Mouse (Mus musculus): ENCODE measurements around the gene Eif3l. TPM values are rescaled to one million over a fixed set of nuclear protein-coding genes. Genes with fewer than 3 reads are reported as not detected.

Gene Eif3l
- total RNA-seq, 2 experiments from 2014 or later: 46.6 to 52.6 TPM

- no peak for DNase-seq
- intact Hi-C loops (cut with DNase I): no loop called here
Observed at GRCm38 (mm10) chr15:79044837-79045236, 30.1 kb upstream of the Eif3l start.

DNA sequence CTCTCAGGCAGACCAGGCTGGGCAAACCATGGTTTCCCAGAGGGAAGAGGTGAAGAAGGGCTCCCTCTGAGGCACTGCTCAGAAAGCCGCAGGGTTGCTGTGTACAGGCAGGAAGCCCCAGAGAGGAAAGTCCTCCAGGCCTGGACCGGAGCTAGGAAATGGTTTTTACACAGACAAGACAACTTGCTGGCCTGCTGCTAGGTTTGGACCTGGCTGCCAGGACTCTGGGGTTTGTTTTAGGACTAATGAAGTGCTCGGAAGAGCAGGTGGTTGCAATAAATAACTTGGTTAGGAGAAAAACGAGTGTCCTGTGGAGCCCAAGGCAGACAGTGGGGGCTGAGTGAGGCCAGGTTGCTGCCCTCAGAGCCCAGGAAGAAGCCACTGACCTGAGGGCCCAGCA, 26.8 kb upstream of the Eif3l start:
- DNase-seq: no peak
- intact Hi-C loops (cut with DNase I): no loop called here

- DNase-seq: no peak
- intact Hi-C loops (cut with DNase I): no loop called here
Observed at GRCm38 (mm10) chr15:79050160-79050845, 24.7 kb upstream of the Eif3l start.

GRCm38 (mm10) chr15:79050964-79051363, 24.0 kb upstream of the Eif3l start:
- DNase-seq: no peak
- intact Hi-C loops (cut with DNase I): no loop called here

GRCm38 (mm10) chr15:79051461-79052360, 23.3 kb upstream of the Eif3l start:
- intact Hi-C loops (cut with DNase I): no loop called here
- peak in 1 of 2 experiments; percentile 35 for DNase-seq

- DNase-seq: no peak
- intact Hi-C loops (cut with DNase I): no loop called here
Observed at GRCm38 (mm10) chr15:79052366-79052765, 22.6 kb upstream of the Eif3l start.

DNA sequence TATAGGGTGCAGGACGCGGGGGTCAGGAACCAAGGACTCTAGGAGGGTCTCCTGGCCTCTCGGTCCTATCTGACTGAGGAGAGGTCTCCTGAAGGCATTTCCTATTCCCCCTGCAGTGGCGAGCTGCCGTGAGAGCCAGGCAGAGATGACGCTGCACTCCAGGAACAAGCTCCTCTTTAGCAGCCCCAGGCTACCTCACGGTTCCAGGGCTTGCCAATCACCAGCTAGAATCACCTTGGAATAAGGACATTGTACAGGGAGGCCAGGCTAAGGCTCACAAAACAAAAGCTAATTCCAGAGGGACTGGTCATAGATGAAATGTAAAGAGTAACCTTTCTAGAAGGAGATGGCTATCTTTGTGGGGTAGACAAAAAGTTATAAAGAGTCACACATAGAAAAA, 18.4 kb upstream of the Eif3l start:
- DNase-seq: no peak
- intact Hi-C loops (cut with DNase I): no loop called here

- intact Hi-C loops (cut with DNase I): loop anchor here (2.0 kb wide), 1 partner anchor 17 kb away; the partner anchor contains the start of gene Eif3l
Observed at GRCm38 (mm10) chr15:79057850-79058249, 17.1 kb upstream of the Eif3l start.

DNA sequence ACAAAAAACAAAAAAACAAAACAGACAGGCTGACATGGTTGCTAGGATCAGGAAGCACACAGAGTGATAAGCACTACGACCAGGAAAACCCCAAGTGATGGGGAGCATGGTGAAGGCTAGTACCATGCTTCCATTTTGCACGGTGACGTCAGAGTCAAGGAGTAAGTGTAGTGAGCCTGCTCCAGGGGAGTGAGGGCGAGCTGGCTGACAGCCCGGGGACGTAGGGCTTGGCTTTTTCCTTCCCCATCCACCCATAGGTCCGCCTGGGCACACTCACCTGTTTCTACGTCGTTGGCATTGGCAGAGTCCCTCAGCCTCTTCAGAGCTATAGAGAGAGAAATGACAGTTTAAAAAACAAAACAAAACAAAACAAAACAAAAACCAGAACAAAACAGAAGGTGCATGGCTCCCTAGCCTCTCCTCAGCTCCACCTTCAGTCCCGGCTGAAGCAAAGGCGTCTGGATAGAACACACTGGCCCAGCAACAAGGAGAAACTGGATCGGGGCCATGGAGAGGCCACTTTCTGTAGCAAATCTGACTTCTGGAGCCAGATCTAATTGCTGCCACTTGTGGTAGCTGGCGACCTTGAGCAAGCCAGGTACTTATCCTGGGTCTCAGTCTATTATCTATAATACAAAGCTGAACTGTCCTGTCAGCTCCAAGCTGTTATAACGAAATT, 14.0 kb upstream of the Eif3l start:
- intact Hi-C loops (cut with DNase I): no loop called here
- DNase-seq: no peak

More at GRCm38 (mm10) chr15:79057850-79058249, 17.1 kb upstream of the Eif3l start:
- no peak for DNase-seq

DNA sequence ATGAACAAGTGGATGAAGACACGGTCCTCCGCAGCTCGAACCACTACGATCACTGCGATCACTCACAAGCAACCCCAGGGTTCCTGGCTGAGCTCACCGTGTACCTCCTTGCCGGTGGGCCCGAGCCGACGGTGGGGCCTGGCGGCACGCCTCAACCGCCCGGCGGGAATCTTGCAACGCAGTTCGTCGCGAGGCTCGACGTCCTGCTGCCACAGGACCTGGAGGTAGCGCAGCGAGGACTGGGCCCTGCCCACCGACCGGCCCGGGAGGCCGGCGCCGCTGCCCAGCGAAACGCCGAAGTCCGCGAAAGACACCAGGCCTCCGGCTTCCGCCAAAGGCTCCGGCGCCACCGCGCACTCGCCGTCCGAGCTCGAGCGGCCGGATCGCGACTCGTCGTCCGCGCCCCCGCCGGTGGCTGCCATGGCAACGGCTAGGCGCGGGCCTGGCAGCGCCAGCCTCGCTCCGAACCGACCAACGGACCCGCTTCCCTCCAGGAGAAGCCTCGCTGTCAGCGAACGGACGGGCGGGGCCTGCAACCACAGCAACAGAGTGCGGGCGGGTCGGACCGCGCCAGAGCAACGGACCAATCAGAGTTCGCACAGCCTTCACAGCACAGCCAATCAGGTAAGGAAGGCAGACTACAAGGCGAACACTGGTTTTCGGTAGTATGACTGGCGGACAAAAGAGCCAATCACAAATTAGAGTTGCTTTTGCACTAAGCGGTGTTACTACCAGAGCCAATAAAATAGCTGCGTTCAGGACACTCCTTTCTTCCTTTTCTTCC, 12.4 kb upstream of the Eif3l start, which contains the start of gene Ankrd54:
Ankrd54 (minus strand) TSS at position 518 of the 784 bp plus-strand sequence.
- DNase-seq: peak; percentile 91 to 95
- intact Hi-C loops (cut with DNase I): no loop called here

DNA sequence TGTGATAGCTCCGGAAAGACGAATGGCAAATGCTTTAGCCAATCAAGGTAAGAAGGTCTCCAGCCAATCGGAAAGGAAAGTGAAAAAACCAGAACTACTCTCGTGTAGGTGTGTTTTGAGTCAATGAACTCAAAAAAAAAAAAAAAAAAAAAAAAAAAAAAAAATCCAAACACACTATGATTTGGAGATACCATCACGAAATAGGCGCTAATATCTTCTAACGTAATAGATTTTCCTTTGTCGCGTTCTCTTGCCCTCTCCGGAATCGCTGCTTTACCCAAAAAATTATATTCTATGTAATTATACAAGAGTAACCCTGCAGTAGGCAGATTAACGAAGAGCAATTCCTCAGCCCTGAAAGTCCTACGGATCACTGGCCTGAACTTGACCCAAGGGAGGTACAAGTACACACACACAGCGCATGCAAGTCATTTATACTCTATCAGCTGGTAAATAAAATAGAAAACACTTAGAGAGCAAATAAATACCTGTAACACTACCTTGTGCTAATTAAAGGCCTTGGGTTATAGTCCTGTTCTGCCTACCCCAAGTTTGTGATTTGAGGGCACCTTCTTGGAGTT, 11.7 kb upstream of the Eif3l start:
- intact Hi-C loops (cut with DNase I): no loop called here
- DNase-seq: no peak

GRCm38 (mm10) chr15:79065086-79065770, 9.8 kb upstream of the Eif3l start:
- DNase-seq: no peak
- intact Hi-C loops (cut with DNase I): no loop called here

GRCm38 (mm10) chr15:79066276-79066675, 8.7 kb upstream of the Eif3l start:
- DNase-seq: no peak
- intact Hi-C loops (cut with DNase I): no loop called here

GRCm38 (mm10) chr15:79067631-79068030, 7.3 kb upstream of the Eif3l start:
- DNase-seq: no peak
- intact Hi-C loops (cut with DNase I): no loop called here

GRCm38 (mm10) chr15:79068416-79068815, 6.6 kb upstream of the Eif3l start:
- no peak for DNase-seq
- intact Hi-C loops (cut with DNase I): no loop called here

GRCm38 (mm10) chr15:79071117-79072039, 3.6 kb upstream of the Eif3l start:
- no peak for DNase-seq
- intact Hi-C loops (cut with DNase I): loop anchor here (1.0 kb wide), 1 partner anchor 32 kb away; no protein-coding TSS in a partner anchor

DNA sequence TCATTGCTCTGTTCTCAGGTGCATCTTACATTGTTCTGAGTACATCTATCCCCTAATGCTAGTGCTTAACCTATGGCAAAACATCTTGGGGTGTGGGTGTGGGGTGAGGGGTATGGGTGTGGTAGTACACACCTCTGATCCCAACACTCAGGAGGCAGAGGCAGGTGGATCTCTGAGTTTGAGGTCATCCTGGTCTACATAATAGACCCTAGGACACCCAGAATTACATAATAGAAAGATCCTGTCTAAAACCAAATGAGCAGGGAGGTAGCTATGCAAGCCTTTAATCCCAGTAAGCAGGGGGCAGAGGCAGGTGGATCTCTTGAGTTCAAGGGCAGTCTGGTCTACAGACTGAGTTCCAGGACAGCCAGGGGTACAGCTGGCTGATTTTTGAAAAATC, 1.2 kb upstream of the Eif3l start:
- intact Hi-C loops (cut with DNase I): loop anchor here (2.0 kb wide), 1 partner anchor 15 kb away; no protein-coding TSS in a partner anchor
- no peak for DNase-seq

GRCm38 (mm10) chr15:79074446-79074845, 533 bp upstream of the Eif3l start:
- intact Hi-C loops (cut with DNase I): loop anchor here (2.0 kb wide), 1 partner anchor 16 kb away; no protein-coding TSS in a partner anchor
- no peak for DNase-seq

All from gastrocnemius, postnatal 36 days (tissue).